Mouse (Mus musculus) cerebellum, postnatal 4 days (tissue): Measurements from ENCODE around the gene Cacna1b.
A peak's percentile ranks its signal among the peaks of the same experiment; 100 is the strongest.

Source experiments
- DNase-seq, 2 experiments: peaks; one replicate each; pipeline ENCODE4 v3.0.0; 2022; ENCODE audit warnings: low spot score in 2 of 2, mixed read lengths in 1 of 2

Gene Cacna1b

DNA sequence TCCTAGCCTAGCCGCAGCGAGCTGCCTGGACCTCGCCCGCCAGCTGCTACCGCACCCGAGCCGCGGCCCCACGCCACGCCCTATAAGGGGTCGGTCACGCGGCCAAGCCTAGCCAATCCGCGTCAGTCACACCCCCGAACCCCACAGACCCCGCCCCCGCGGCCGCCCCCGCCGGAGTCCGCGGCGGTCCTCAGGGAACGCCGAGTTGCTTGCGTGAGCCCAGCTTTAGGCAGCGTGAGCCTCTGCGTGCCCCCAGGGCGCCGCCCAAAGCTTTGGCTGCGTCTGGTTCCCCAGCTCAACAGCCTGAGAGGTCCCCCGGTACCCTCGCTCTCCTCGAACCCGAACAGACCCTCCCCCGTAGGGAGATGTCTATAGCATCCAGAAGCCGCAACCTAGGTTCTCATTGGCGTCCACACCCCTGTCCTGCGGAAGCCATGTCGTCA lies at the start of gene Cacna1b:
Gene Cacna1b (minus strand): TSS at position 38 of the 443 bp plus-strand sequence.
- peak; percentile 85 to 93 for DNase-seq

DNA sequence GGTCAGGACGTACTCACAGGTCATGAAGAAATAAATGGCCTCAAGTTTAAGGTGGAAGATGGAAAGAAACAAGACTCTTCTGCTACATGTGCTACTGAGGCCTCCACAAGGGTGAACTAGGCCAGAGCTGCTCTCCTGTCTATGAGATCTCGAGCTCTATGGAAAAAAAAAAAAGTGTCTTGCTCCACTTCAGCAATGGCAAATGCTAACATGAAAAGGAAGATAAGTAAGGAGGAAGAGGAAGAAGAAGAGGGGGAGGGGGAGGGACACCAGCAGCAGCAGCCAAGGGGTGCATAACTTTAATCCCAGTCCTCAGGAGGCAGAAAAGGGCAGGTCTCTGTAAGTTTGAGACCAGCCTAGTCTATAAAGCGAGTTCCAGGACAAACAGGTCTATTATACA lies 46.8 kb upstream of the Cacna1b start:
- DNase-seq: no peak

- no peak for DNase-seq
Observed at GRCm38 (mm10) chr2:24807691-24808090, 44.7 kb upstream of the Cacna1b start.

- no peak for DNase-seq
Observed at GRCm38 (mm10) chr2:24807036-24807435, 44.1 kb upstream of the Cacna1b start.

DNA sequence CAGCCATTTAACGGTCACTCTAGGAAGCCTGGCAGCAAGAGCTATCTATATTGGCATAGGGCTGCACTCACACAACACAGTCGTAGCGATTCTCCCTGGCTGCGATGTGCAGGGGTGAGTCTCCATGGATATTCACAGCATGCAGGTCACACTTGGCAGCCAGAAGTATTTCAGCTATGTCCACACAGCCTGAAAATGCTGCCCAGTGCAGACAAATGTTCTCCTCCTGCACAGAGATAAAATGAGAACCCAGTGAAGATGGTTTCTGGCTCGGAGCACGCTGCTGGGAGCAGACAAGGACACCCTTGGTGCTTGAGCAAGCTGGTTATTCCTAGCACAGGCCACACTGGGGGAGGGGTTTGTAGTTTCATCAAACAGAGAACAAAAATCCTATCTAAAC lies 43.2 kb upstream of the Cacna1b start:
- no peak for DNase-seq

- DNase-seq: no peak
Observed at GRCm38 (mm10) chr2:24805621-24806020, 42.7 kb upstream of the Cacna1b start.

GRCm38 (mm10) chr2:24796833-24797457 lies 34.0 kb upstream of the Cacna1b start:
- no peak for DNase-seq

- no peak for DNase-seq
Observed at GRCm38 (mm10) chr2:24787250-24787649, 24.3 kb upstream of the Cacna1b start.

GRCm38 (mm10) chr2:24781253-24781652 lies 18.3 kb upstream of the Cacna1b start:
- DNase-seq: no peak

DNA sequence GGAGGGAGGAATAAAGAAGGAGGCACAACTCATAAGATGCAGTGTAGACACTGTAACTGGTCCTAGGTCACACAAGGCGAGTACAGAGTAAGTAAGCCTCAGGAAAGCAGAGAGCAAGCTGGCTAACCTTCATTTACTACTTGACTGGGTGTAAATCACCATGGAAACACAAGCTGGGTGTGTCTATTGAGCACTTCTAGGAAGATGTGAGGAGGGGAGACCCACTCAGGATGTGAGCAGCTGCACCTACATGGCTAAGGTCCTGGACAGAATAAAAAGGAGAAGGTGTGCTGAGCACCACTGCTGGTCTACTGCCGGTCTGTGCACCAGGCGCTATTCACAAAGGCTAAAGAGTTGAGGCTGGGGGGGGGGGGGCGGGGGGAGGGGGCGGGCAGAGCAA lies 13.9 kb upstream of the Cacna1b start:
- DNase-seq: no peak

- no peak for DNase-seq
Observed at GRCm38 (mm10) chr2:24775951-24776587, 13.1 kb upstream of the Cacna1b start.

- no peak for DNase-seq
Observed at GRCm38 (mm10) chr2:24774832-24775231, 11.9 kb upstream of the Cacna1b start.

GRCm38 (mm10) chr2:24770861-24771260 lies 7.9 kb upstream of the Cacna1b start:
- no peak for DNase-seq

DNA sequence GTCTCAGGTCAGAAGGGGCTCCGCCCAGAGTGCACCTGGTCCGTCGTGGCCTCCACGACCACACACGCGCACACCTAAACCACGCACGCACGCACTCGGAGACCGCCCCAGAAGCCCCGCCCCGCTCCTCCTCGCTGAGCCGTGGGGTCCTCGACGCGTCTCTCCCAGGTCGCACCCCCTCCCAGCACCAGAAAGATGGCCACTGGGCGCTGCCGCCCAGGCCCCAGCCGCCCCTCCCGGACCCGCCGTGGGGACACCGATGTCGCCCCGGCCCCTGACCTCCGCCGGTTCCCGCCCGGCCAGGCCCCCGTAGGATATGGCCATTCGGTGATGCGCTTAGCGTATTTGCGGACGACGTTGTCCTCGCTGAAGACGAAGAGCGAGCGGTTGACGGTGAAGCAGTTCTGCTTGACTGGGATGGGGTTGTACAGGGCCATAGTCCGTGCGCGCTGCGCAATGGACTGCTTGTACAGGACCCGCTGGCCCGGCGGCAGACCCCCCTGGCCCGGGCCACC lies 449 bp downstream of the Cacna1b start:
- DNase-seq: peak; percentile 33 to 47

DNA sequence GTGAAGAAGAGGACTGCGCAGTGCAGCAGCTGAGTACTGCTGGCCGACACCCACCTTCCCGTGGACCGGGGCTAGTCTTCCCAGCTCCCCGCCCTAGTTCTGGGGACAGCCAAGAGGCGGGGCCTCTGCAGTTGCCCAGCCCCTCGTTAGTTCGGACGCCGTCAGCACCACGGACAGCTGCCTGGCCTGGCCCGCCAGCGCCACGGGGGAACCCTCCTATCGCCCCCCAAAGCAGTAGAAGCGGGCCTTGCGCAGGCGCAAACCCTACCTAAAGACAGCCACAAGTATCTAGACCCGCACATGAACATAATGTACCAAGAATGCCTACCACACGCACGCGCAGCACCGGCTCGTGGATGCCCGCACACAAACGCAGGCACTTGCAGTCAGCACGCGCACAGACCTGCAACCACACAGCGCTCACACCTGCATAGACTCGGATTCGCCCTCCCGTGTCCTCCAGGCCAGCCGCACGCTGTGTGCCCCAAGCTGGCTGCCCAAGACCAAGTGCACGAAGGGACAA lies 968 bp downstream of the Cacna1b start:
- peak; percentile 54 to 63 for DNase-seq

GRCm38 (mm10) chr2:24755276-24755675 lies 7.7 kb downstream of the Cacna1b start:
- peak in 1 of 2 experiments; percentile 68 for DNase-seq

DNA sequence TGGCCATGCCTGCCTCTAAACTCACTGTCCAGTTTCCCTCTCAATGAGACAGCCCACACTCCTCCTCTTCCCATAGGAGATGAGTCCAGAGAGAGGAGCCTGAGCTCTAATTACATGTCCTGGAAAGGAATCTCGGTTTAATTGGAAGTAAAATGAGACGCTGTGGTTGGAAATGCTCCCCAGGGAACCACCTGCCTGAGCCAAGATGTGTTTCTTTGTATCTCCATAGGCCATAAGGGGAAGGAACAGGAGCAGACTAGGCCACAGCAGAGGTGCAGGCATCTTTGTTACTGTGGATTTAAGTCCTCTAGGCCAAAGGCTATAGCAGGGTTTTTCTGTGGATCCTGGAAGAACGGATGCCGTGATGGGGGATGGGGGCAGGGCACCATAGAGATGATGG lies 10.4 kb downstream of the Cacna1b start:
- no peak for DNase-seq

- no peak for DNase-seq
Observed at GRCm38 (mm10) chr2:24750051-24750450, 12.9 kb downstream of the Cacna1b start.

DNA sequence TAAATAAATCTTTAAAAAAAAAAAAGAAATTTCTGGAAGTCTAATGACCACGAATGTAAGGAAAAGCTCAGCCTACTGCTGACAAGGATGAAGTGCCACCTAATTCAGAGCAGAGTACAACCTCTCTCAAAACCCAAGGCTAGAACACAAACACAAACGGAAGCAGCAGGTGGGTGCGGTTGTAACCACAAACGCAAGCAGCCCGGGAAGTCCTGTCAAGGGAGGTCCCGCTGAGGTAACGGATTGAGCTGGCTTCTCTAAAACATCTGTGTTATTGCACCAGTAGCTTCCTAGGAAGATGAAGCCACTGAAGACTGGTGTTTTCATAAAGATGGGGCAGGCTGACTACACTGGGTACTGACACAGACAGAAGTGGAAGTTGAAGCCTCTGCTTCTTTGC lies 15.1 kb downstream of the Cacna1b start:
- no peak for DNase-seq

GRCm38 (mm10) chr2:24739701-24740100 lies 23.3 kb downstream of the Cacna1b start:
- DNase-seq: no peak

DNA sequence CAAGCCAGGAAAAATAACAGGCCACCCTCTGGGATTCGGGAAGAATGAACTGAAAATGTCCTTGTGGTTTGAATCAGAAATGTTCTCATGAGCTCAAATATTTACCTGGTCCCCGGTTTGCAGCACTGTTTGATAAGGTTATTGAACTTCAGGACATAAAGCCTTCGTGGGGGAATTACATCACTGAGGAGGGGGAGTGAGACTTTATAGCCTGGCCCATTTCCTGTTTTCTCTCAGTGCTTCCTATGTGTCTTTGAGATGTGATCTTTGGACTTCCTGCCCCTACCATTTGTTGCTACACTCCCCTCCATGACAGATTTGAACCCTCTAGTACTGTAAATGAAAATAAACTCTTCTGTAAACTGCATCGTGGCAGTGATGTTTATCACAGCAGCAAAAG lies 29.8 kb downstream of the Cacna1b start:
- no peak for DNase-seq

DNA sequence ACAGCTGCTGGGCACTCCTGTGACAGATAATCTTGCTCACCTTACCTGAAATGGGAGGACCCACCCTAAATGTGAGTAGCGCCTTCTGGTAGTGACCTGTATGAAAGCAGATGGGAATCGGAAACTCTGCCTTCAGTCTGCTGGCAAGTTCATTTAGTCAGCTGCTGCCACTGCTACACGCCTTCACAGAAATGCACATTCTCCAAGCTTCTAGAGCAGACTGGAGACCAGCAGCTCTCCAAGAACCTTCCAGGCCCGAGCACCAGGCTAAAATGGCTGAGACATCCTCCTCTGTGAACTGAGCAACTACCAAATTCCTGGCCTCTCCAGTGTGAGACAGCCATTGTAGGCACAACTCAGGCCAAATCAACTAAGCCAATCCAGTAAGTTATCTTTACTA lies 37.1 kb downstream of the Cacna1b start:
- DNase-seq: no peak
